Mouse (Mus musculus): ENCODE results near the gene Alg12. TPM values are rescaled to one million over a fixed set of nuclear protein-coding genes. Genes with fewer than 3 reads are reported as not detected.

Gene Alg12
- polyA plus RNA-seq (2015; fragmentation: Nextera tagmentation; extraction: Ambion mirVana): 8.3 and 9.4 TPM in 2 replicates

DNA sequence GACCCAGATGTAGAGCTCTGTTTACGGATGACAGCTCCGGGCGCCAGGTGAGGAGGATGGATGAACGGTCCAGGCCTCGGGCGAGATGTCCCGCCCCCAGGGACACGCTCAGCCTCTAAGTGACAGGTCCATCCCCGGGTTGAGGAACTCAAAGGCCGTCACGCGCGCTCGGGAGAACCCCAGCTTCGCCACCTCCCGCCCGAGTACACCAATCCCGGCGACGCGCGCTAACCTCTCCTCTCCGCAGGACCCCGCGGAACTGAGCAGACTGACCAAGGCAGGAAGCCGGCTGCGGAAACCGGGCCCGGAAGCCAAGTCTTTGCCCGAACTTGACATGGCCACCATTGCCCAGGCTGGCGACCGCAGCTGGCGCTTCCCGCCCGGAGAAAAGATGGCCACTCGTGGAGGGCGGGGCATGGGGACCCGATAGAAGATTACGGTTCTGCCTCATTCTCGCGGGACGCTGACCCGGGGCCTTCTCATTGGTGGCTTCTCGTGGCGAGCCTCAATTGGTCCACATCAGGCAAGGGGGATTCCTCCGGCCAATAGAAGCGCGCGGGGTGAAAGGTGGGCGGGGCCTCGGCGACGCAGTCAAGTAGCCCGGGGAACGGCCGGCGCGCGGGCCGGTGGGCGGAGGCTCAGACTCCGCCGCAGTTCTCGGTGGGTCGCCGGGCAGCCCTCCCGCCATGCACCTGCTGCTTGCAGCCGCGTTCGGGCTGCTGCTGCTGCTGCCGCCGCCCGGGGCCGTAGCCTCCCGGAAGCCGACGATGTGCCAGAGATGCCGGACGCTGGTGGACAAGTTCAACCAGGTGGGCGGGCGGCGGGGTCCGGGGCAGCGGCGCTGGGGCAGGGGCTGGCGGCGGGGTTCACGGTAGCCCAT, at the start of gene Alg12, which contains the start of gene Creld2:
Gene Alg12 (minus strand): TSS at position 293 of the 880 bp plus-strand sequence.
Gene Creld2 (plus strand): TSS at position 621 of the 880 bp plus-strand sequence.
- WGBS: under 1% methylated on average over 88 of the region's 88 CpGs
- peak within 1 kb of the TSS; percentile 90 for H3K4me3 ChIP-seq (replicated peaks)
- peak within 1 kb of the TSS; percentile 88 for H3K9ac ChIP-seq (replicated peaks)
- ATAC-seq (ENCODE audit: low FRiP score): peak; percentile 99
- H3K36me3 ChIP-seq: peaks cover 41% of the 10 kb centered on the region
- peak within 1 kb of the TSS; percentile 90 for H3K27ac ChIP-seq (replicated peaks)
- H3K4me1 ChIP-seq: peaks cover 30% of the 10 kb centered on the region
- H3K4me2 ChIP-seq: peak within 1 kb of the TSS; percentile 90
- H3K27me3 ChIP-seq (replicated peaks): no peaks in the 10 kb centered on the region
- no peaks in the 10 kb centered on the region for H3K9me3 ChIP-seq (replicated peaks)

DNA sequence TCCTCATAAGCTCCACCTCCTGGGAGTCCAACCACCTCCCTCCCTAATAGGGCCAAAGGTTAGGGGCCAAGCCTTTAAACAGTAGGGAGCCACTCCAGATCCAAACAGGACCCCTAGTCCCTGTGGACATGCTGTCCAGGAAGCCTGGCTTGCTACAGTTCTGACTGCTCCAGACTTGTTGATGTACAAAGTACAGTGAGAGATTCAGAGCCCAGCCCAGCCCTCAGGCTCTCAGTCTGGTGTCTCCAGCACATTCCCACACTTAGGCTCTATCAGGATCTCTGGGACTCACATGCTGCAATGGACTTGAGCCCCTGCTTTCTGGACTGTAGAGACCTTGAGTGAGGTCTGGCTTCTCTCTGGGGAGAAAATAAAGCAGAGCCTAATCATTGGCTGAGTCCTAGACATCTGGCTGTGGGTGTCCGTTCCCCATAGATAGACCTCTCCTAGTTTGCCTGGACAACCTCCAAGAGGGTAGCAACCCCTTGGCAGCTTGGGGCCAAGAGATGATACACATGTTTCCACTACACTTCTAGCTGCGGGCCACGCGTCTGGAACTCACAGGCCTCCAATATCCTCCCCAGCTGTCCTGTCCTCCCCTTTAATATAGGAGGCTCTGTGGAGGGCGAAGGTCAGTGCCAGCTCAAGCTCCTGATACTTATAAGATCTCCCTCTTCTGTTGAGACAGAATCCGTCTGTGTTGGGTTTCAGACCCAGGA, 49.1 kb upstream of the Alg12 start:
- no peaks in the 10 kb centered on the region for H3K27me3 ChIP-seq (replicated peaks)
- no peaks in the 10 kb centered on the region for H3K9me3 ChIP-seq (replicated peaks)
- H3K9ac ChIP-seq (replicated peaks): no peak overlapping the region
- H3K4me3 ChIP-seq (replicated peaks): no peak overlapping the region
- peaks cover 26% of the 10 kb centered on the region for H3K4me1 ChIP-seq
- no peak for ATAC-seq (ENCODE audit: low FRiP score)
- peaks cover 25% of the 10 kb centered on the region for H3K36me3 ChIP-seq
- H3K4me2 ChIP-seq: no peak overlapping the region
- H3K27ac ChIP-seq (replicated peaks): no peak overlapping the region
- WGBS: 95% methylated on average over 6 of the region's 6 CpGs

- Histone ChIP-seq H3K27ac (replicated peaks) (0 out of 2 replicates have a peak overlapping the region, but pooled peaks have one; percentile 34), H3K36me3 (peaks cover 25% of the 10 kb centered on the region), H3K4me2 (no peak overlapping the region), H3K9ac (replicated peaks) (no peak overlapping the region), H3K27me3 (replicated peaks) (no peaks in the 10 kb centered on the region), H3K9me3 (replicated peaks) (no peaks in the 10 kb centered on the region), H3K4me1 (peaks cover 26% of the 10 kb centered on the region), H3K4me3 (replicated peaks) (no peak overlapping the region)
- ATAC-seq (ENCODE audit: low FRiP score): no peak
- 52% methylated on average over 5 of the region's 5 CpGs for WGBS
Measured at GRCm38 (mm10) chr15:88867368-88868023, 48.4 kb upstream of the Alg12 start.

- 0 out of 2 replicates have a peak overlapping the region, but pooled peaks have one; percentile 34 for H3K27ac ChIP-seq (replicated peaks)
Measured at GRCm38 (mm10) chr15:88866934-88867356, 47.8 kb upstream of the Alg12 start.

DNA sequence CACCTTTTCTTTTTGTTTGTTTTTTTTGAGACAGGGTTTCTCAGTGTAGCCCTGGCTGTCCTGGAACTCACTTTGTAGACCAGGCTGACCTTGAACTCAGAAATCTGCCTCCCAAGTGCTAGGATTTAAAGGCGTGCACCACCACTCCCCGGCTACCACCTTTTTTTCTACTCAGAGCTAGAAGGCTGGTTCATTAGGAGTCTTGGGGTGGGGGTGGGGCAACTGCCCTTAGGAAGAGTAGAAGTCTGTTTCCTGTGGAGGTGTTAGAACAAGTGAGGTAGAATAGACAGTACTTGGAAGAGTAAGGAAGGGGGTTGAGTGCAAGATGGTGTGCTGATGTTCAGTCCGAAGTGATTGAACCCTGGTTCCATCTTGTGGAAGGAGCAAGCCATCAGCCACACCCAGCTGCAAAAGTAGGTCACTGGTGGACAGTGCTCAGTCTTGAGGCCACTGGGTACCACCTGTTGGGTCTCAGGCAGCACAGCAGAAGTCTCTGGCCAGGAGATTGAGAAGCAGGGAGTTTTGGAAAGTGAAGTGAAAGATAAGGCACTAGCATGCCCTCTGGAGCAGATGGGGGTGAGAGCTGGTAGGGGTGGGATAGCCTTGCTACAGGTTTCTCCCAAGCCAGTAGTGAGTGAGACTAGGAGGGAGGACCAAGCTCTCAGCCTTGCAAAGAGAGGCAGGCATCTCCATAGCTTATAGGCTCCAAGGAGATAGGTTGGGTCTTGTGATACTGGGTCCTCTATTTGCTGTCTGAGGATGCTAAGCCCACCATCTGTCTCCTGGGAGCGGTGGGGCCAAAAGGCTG, 47.0 kb upstream of the Alg12 start:
- Histone ChIP-seq H3K4me1 (peaks cover 32% of the 10 kb centered on the region), H3K9ac (replicated peaks) (no peak overlapping the region), H3K27me3 (replicated peaks) (no peaks in the 10 kb centered on the region), H3K9me3 (replicated peaks) (no peaks in the 10 kb centered on the region), H3K36me3 (peaks cover 25% of the 10 kb centered on the region), H3K4me2 (no peak overlapping the region), H3K27ac (replicated peaks) (no peak overlapping the region), H3K4me3 (replicated peaks) (no peak overlapping the region)
- WGBS: 87% methylated on average over 4 of the region's 4 CpGs
- no peak for ATAC-seq (ENCODE audit: low FRiP score)

More at GRCm38 (mm10) chr15:88866934-88867356, 47.8 kb upstream of the Alg12 start:
- Histone ChIP-seq H3K4me2 (no peak overlapping the region), H3K4me1 (peaks cover 26% of the 10 kb centered on the region), H3K4me3 (replicated peaks) (no peak overlapping the region), H3K9ac (replicated peaks) (no peak overlapping the region), H3K36me3 (peaks cover 25% of the 10 kb centered on the region), H3K9me3 (replicated peaks) (no peaks in the 10 kb centered on the region), H3K27me3 (replicated peaks) (no peaks in the 10 kb centered on the region)
- 64% methylated on average over 7 of the region's 7 CpGs for WGBS
- ATAC-seq (ENCODE audit: low FRiP score): no peak

- no peaks in the 10 kb centered on the region for H3K27me3 ChIP-seq (replicated peaks)
- peaks cover 32% of the 10 kb centered on the region for H3K4me1 ChIP-seq
- 84% methylated on average over 14 of the region's 14 CpGs for WGBS
- H3K9me3 ChIP-seq (replicated peaks): no peaks in the 10 kb centered on the region
- peaks cover 25% of the 10 kb centered on the region for H3K36me3 ChIP-seq
- no peak overlapping the region for H3K27ac ChIP-seq (replicated peaks)
- no peak for ATAC-seq (ENCODE audit: low FRiP score)
- no peak overlapping the region for H3K9ac ChIP-seq (replicated peaks)
- H3K4me2 ChIP-seq: peak overlapping the region; percentile 92
- H3K4me3 ChIP-seq (replicated peaks): peak overlapping the region; percentile 95; the same call in 1 of the 2 replicates
Measured at GRCm38 (mm10) chr15:88865061-88865460, 45.9 kb upstream of the Alg12 start.

GRCm38 (mm10) chr15:88864270-88865030, 45.3 kb upstream of the Alg12 start:
- H3K36me3 ChIP-seq: peaks cover 25% of the 10 kb centered on the region
- ATAC-seq (ENCODE audit: low FRiP score): peak; percentile 7; the same call in 1 of the 2 replicates
- WGBS: 42% methylated on average over 22 of the region's 22 CpGs
- no peaks in the 10 kb centered on the region for H3K9me3 ChIP-seq (replicated peaks)
- peaks cover 32% of the 10 kb centered on the region for H3K4me1 ChIP-seq
- H3K27ac ChIP-seq (replicated peaks): peak overlapping the region; percentile 99
- peak overlapping the region; percentile 87 for H3K9ac ChIP-seq (replicated peaks)
- no peaks in the 10 kb centered on the region for H3K27me3 ChIP-seq (replicated peaks)
- H3K4me2 ChIP-seq: peak overlapping the region; percentile 92
- H3K4me3 ChIP-seq (replicated peaks): peak overlapping the region; percentile 95

GRCm38 (mm10) chr15:88863695-88864231, 44.6 kb upstream of the Alg12 start:
- Histone ChIP-seq H3K27me3 (replicated peaks) (no peaks in the 10 kb centered on the region), H3K9me3 (replicated peaks) (no peaks in the 10 kb centered on the region)
- WGBS: under 1% methylated on average over 36 of the region's 39 CpGs

GRCm38 (mm10) chr15:88862881-88863694, 44.0 kb upstream of the Alg12 start:
- ATAC-seq (ENCODE audit: low FRiP score): peak; percentile 2; the same call in 1 of the 2 replicates
- WGBS: 0% methylated on average over 96 of the region's 98 CpGs

More at GRCm38 (mm10) chr15:88863695-88864231, 44.6 kb upstream of the Alg12 start:
- ATAC-seq (ENCODE audit: low FRiP score): peak; percentile 74
- peaks cover 32% of the 10 kb centered on the region for H3K4me1 ChIP-seq
- peak overlapping the region; percentile 99 for H3K27ac ChIP-seq (replicated peaks)
- H3K4me3 ChIP-seq (replicated peaks): peak overlapping the region; percentile 95
- peak overlapping the region; percentile 87 for H3K9ac ChIP-seq (replicated peaks)
- H3K36me3 ChIP-seq: peaks cover 25% of the 10 kb centered on the region
- peak overlapping the region; percentile 92 for H3K4me2 ChIP-seq

More at GRCm38 (mm10) chr15:88862881-88863694, 44.0 kb upstream of the Alg12 start:
- Histone ChIP-seq H3K4me3 (replicated peaks) (peak overlapping the region; percentile 95), H3K27ac (replicated peaks) (peak overlapping the region; percentile 99), H3K4me1 (peaks cover 32% of the 10 kb centered on the region), H3K9me3 (replicated peaks) (no peaks in the 10 kb centered on the region), H3K36me3 (peaks cover 25% of the 10 kb centered on the region), H3K4me2 (peak overlapping the region; percentile 92), H3K9ac (replicated peaks) (peak overlapping the region; percentile 87), H3K27me3 (replicated peaks) (no peaks in the 10 kb centered on the region)
